Mouse (Mus musculus): ENCODE data around the gene Mrps26.

GRCm38 (mm10) chr2:130588373-130588772 lies 24.8 kb downstream of the Mrps26 start:
- TF ChIP-seq CTCF (IDR thresholded peaks at IDR 0.05; ENCODE audit: extremely low read depth, insufficient read depth, low read length) (no peak), POLR2A (IDR thresholded peaks at IDR 0.05; ENCODE audit: extremely low read depth, insufficient read depth, low read length) (no peak)
